ENCODE assay signal across 20 mouse cellular contexts in genomic region chr12:51952309-51952708, GRCm38 (mm10). TPM values are rescaled to one million over a fixed set of nuclear protein-coding genes. Genes with fewer than 3 reads are reported as not detected.
DNase-seq lines count a peak whose midpoint lies in the region; ATAC-seq and TF ChIP-seq lines count a peak whose summit lies in the region.
"Had no signal": no experiment of that assay in that cellular context is flagged by ENCODE, and none has a peak within 500 bp of the region (broad histone marks: within the 10 kb centered on the region; RNA-seq: fewer than 3 reads in every experiment).

No protein-coding gene starts in this region.

- no peaks in the 10 kb centered on the region for H3K4me1 ChIP-seq in kidney, adult 2 months (ENCODE audit: control insufficient read depth, insufficient read depth, low read length)
- no peaks in the 10 kb centered on the region for H3K4me1 ChIP-seq in limb, embryonic 10.5 days
- H3K4me1 ChIP-seq: heart, embryonic 15.5 days; hindbrain, embryonic 13.5 days; liver, embryonic 12.5 days; lung, embryonic 15.5 days; midbrain, embryonic 15.5 days had no signal

- H3K36me3 ChIP-seq in kidney, adult 2 months (ENCODE audit: control insufficient read depth, insufficient read depth, low read length), result peaks cover 8% of the 10 kb centered on the region
- peaks cover 84% of the 10 kb centered on the region for H3K36me3 ChIP-seq in limb, embryonic 10.5 days

- no peak for TF ChIP-seq POLR2A in kidney, adult 2 months (IDR thresholded peaks at IDR 0.05; ENCODE audit: low read depth, low read length)

- no peaks in the 10 kb centered on the region for H3K27me3 ChIP-seq in kidney, adult 2 months (replicated peaks; ENCODE audit: control insufficient read depth, insufficient read depth, low read length)
- H3K27me3 ChIP-seq in limb, embryonic 10.5 days (ENCODE audit: low read depth, poor library complexity, severe bottlenecking), result no peaks in the 10 kb centered on the region
- H3K27me3 ChIP-seq: CH12.LX; forebrain, embryonic 13.5 days; heart, embryonic 15.5 days; hindbrain, embryonic 13.5 days; liver, embryonic 12.5 days; lung, embryonic 15.5 days; midbrain, embryonic 15.5 days had no signal

- TF ChIP-seq CTCF in kidney, adult 2 months (conservative IDR thresholded peaks at IDR 0.05; ENCODE audit: insufficient read depth, insufficient read length, low read depth, low read length), result no peak

- H3K4me3 ChIP-seq in kidney, adult 2 months (ENCODE audit: insufficient read depth, low read depth, low read length), result no peak overlapping the region
- H3K4me3 ChIP-seq in limb, embryonic 10.5 days, result no peak overlapping the region
- H3K4me3 ChIP-seq: forebrain, embryonic 13.5 days; gastrocnemius, adult 2 months; heart, embryonic 15.5 days; hindbrain, embryonic 13.5 days; liver, embryonic 12.5 days; lung, embryonic 15.5 days; midbrain, embryonic 15.5 days had no signal

- ATAC-seq in frontal cortex, adult (ENCODE audit: low TSS enrichment), result peak; percentile 85
- ATAC-seq: forebrain, embryonic 13.5 days; liver, embryonic 12.5 days; midbrain, embryonic 15.5 days had no signal

- H3K27ac ChIP-seq in kidney, adult 2 months (ENCODE audit: insufficient read depth, low read depth, low read length), result no peak overlapping the region
- H3K27ac ChIP-seq in limb, embryonic 10.5 days, result no peak overlapping the region
- H3K27ac ChIP-seq: forebrain, embryonic 13.5 days; gastrocnemius, adult 2 months; heart, embryonic 15.5 days; hindbrain, embryonic 13.5 days; liver, embryonic 12.5 days; lung, embryonic 15.5 days; midbrain, embryonic 15.5 days had no signal

- 51% methylated on average over 10 of the region's 10 CpGs for WGBS in kidney, adult 2 months
- 93% methylated on average over 10 of the region's 10 CpGs for WGBS in limb, embryonic 10.5 days

- H3K9me3 ChIP-seq in limb, embryonic 10.5 days (replicated peaks), result no peaks in the 10 kb centered on the region
- H3K9me3 ChIP-seq: forebrain, embryonic 13.5 days; heart, embryonic 15.5 days; hindbrain, embryonic 13.5 days; liver, embryonic 12.5 days; lung, embryonic 15.5 days; midbrain, embryonic 15.5 days had no signal

- no peak for DNase-seq in frontal cortex, postnatal 10 days (ENCODE audit: low spot score in 2 of 2)
- DNase-seq in kidney, postnatal 10 days, result peak; percentile 16
- DNase-seq in kidney, adult 2 months, result no peak
- DNase-seq in ovary, adult 18-20 months (ENCODE audit: low spot score), result peak; percentile 33
- no peak for DNase-seq in ovary, postnatal 10 days (ENCODE audit: low spot score)
- DNase-seq in limb, embryonic 10.5 days (ENCODE audit: low spot score), result peak; percentile 3
- DNase-seq in layer of hippocampus, postnatal 10 days (ENCODE audit: low spot score in 2 of 2), result no peak
- DNase-seq: adrenal gland, postnatal 10 days; cerebellum, adult 18-20 months; cerebellum, postnatal 36 days; gastrocnemius, adult 2 months; thymus, adult 18-20 months had no signal

RNA-seq across cellular contexts. Expression of gene Heatr5a, which starts 18.8 kb away (rescaled TPM):
- 13.4 and 21.0 TPM in 2 replicates for polyA plus RNA-seq in kidney, adult 2 months (2012; rRNA removed)
- polyA plus RNA-seq in limb, embryonic 10.5 days (2016; fragmentation: Nextera tagmentation; extraction: Ambion mirVana), result 11.3 and 12.7 TPM in 2 replicates
- total RNA-seq in layer of hippocampus, postnatal 10 days (2021), result 1 to 10 TPM; 8.9 to 9.8 TPM

RNA-seq across cellular contexts. Expression of gene Dtd2, which starts 54.0 kb away (rescaled TPM):
- polyA plus RNA-seq in kidney, adult 2 months (2012; rRNA removed), result 11.2 and 14.6 TPM in 2 replicates
- 21.1 and 21.4 TPM in 2 replicates for polyA plus RNA-seq in limb, embryonic 10.5 days (2016; fragmentation: Nextera tagmentation; extraction: Ambion mirVana)
- total RNA-seq in layer of hippocampus, postnatal 10 days (2021), result 10 to 100 TPM; 10.5 to 13.3 TPM

Comparison
In these comparisons a context has a peak if more than half of its experiments do, and no peak if none do; other contexts are left out.
1. DNase-seq: peak in kidney, postnatal 10 days (single experiment), ovary, adult 18-20 months (single experiment) and limb, embryonic 10.5 days (single experiment); none in frontal cortex, postnatal 10 days (0 of 2), kidney, adult 2 months (single experiment), ovary, postnatal 10 days (single experiment) and layer of hippocampus, postnatal 10 days (0 of 2).